Mouse (Mus musculus) megakaryocyte-erythroid progenitor cell, adult 5-6 weeks (primary cell): ENCODE results near the gene Fry. TPM values are rescaled to one million over a fixed set of nuclear protein-coding genes. Genes with fewer than 3 reads are reported as not detected.
A peak's percentile ranks its signal among the peaks of the same experiment; 100 is the strongest.

Source experiments
- ATAC-seq: replicated peaks from 2 replicates; pipeline ENCODE4 v1.8.0; 2016; ENCODE audit warnings: mild to moderate bottlenecking, inconsistent platforms; ENCODE audit not compliant: severe bottlenecking, poor library complexity, low FRiP score, low TSS enrichment
- total RNA-seq, 2 experiments: library from RNA; stranded (forward) in 1 of 2; stranded (reverse) in 1 of 2; fragments of 200-1000, 215-1000 nt in 1 of 2; fragments of >200 nt in 1 of 2; fragmentation: Nextera tagmentation in 1 of 2; gene quantifications; 2 replicates each; pipeline ENCODE4 v1.2.3; 2014 to 2017

The Fry gene
- total RNA-seq, 2 experiments from 2014 or later: 8.3 to 12.9 TPM

GRCm38 (mm10) chr5:150364621-150365020 is 246.2 kb downstream of the Fry start:
- no peak for ATAC-seq

- no peak for ATAC-seq
These were observed 248.6 kb downstream of the Fry start for GRCm38 (mm10) chr5:150367027-150367426.

- no peak; the same call in 1 of the 2 replicates for ATAC-seq
These were observed 251.8 kb downstream of the Fry start for GRCm38 (mm10) chr5:150370291-150370690.

GRCm38 (mm10) chr5:150370895-150371294 is 252.4 kb downstream of the Fry start:
- peak; percentile 66; the same call in 1 of the 2 replicates for ATAC-seq

GRCm38 (mm10) chr5:150372956-150373355 is 254.5 kb downstream of the Fry start:
- no peak for ATAC-seq

GRCm38 (mm10) chr5:150374778-150375559 is 256.5 kb downstream of the Fry start:
- ATAC-seq: no peak

- no peak for ATAC-seq
These were observed 260.1 kb downstream of the Fry start for GRCm38 (mm10) chr5:150378586-150378985.

- no peak for ATAC-seq
These were observed 262.3 kb downstream of the Fry start for GRCm38 (mm10) chr5:150380767-150381166.

- no peak for ATAC-seq
These were observed 264.0 kb downstream of the Fry start for GRCm38 (mm10) chr5:150382411-150382810.

GRCm38 (mm10) chr5:150384272-150385215 is 266.1 kb downstream of the Fry start:
- ATAC-seq: peak; percentile 75

GRCm38 (mm10) chr5:150385224-150385623 is 266.8 kb downstream of the Fry start:
- ATAC-seq: no peak

- no peak for ATAC-seq
These were observed 270.2 kb downstream of the Fry start for GRCm38 (mm10) chr5:150388623-150389022.

GRCm38 (mm10) chr5:150389589-150390377 is 271.3 kb downstream of the Fry start:
- ATAC-seq: peak; percentile 80

GRCm38 (mm10) chr5:150390422-150390821 is 272.0 kb downstream of the Fry start:
- peak; percentile 77 for ATAC-seq

GRCm38 (mm10) chr5:150394645-150395044 is 276.2 kb downstream of the Fry start:
- ATAC-seq: no peak

GRCm38 (mm10) chr5:150402832-150403447 is 284.5 kb downstream of the Fry start:
- ATAC-seq: no peak

- no peak for ATAC-seq
These were observed 286.4 kb downstream of the Fry start for GRCm38 (mm10) chr5:150404867-150405266.

- peak; percentile 21; the same call in 1 of the 2 replicates for ATAC-seq
These were observed 290.5 kb downstream of the Fry start for GRCm38 (mm10) chr5:150408979-150409378.

- ATAC-seq: no peak
These were observed 291.1 kb downstream of the Fry start for GRCm38 (mm10) chr5:150409451-150410045.
